Mouse (Mus musculus) CH12.LX (cell line): ENCODE results near the gene Numa1. TPM values are rescaled to one million over a fixed set of nuclear protein-coding genes. Genes with fewer than 3 reads are reported as not detected.

Source experiments
- DNase-seq: peaks from one replicate; pipeline ENCODE4 v3.0.0-alpha.2; 2013; ENCODE audit errors: extremely low read depth
- H3K27ac ChIP-seq: 2 replicates; pipeline ENCODE4 v1.5.1; 2012; ENCODE audit warnings: low read depth, mild to moderate bottlenecking, control low read depth, moderate library complexity; ENCODE audit not compliant: insufficient read depth
- H3K27me3 ChIP-seq: replicated peaks from 2 replicates; pipeline ENCODE3; 2012; ENCODE audit warnings: inconsistent platforms
- H3K36me3 ChIP-seq, 2 experiments: replicated peaks in 1 of 2; 2 replicates each; pipeline versions ENCODE3 to v1.6.1; 2012; ENCODE audit warnings: inconsistent platforms in 1 of 2, low read length in 1 of 2, mild to moderate bottlenecking in 1 of 2, mixed read lengths in 1 of 2, moderate library complexity in 1 of 2; ENCODE audit not compliant: control insufficient read depth in 1 of 2, insufficient read depth in 1 of 2
- H3K4me1 ChIP-seq, 2 experiments: 2 replicates each; pipeline ENCODE4 v1.6.1; 2012; ENCODE audit warnings: inconsistent platforms in 1 of 2, moderate library complexity in 1 of 2; ENCODE audit not compliant: insufficient read depth in 2 of 2, control insufficient read depth in 1 of 2
- H3K4me2 ChIP-seq: 2 replicates; pipeline ENCODE4 v1.6.1; 2012; ENCODE audit warnings: low read depth, mild to moderate bottlenecking, control low read depth; ENCODE audit not compliant: poor library complexity, insufficient read depth, severe bottlenecking
- H3K4me3 ChIP-seq, 3 experiments: fragments of 150-350 bp in 1 of 3; sonication (generic) in 1 of 3; replicated peaks in 1 of 3; 2 replicates each; pipeline versions ENCODE3 to v1.5.1; 2011 to 2012; ENCODE audit warnings: low read depth in 2 of 3, low read length in 2 of 3, mild to moderate bottlenecking in 2 of 3, moderate library complexity in 2 of 3, control low read depth in 1 of 3, improper control_type of control experiment in 1 of 3, inconsistent platforms in 1 of 3, mixed read lengths in 1 of 3; ENCODE audit not compliant: poor library complexity in 1 of 3
- H3K79me2 ChIP-seq: replicated peaks from 2 replicates; pipeline ENCODE4 v1.6.1; 2012; ENCODE audit warnings: mild to moderate bottlenecking, moderate library complexity; ENCODE audit not compliant: control insufficient read depth, poor library complexity, insufficient read depth, severe bottlenecking; ENCODE audit errors: extremely low read depth
- H3K9ac ChIP-seq: 2 replicates; pipeline ENCODE4 v1.6.1; 2012; ENCODE audit warnings: low read depth, mild to moderate bottlenecking, control low read depth, moderate library complexity; ENCODE audit not compliant: insufficient read depth
- H3K9me3 ChIP-seq: replicated peaks from 2 replicates; pipeline ENCODE3; 2012; ENCODE audit warnings: low read length, inconsistent platforms, mixed read lengths
- BHLHE40 ChIP-seq: IDR thresholded peaks from 2 replicates; pipeline ENCODE4 v1.6.1; 2011; ENCODE audit warnings: mild to moderate bottlenecking, low read depth, low read length, improper control_type of control experiment
- CHD1 ChIP-seq: IDR thresholded peaks from 2 replicates; pipeline ENCODE4 v1.6.1; 2012; ENCODE audit warnings: low read depth, low read length, improper control_type of control experiment, inconsistent platforms
- CHD2 ChIP-seq: IDR thresholded peaks from 2 replicates; pipeline ENCODE4 v1.6.1; 2011; ENCODE audit warnings: low read length, improper control_type of control experiment
- E2F4 ChIP-seq: IDR thresholded peaks from 2 replicates; pipeline ENCODE4 v1.6.1; 2011; ENCODE audit warnings: low read depth, low read length, improper control_type of control experiment; ENCODE audit not compliant: insufficient replicate concordance
- ELF1 ChIP-seq: IDR thresholded peaks from 2 replicates; pipeline ENCODE4 v1.6.1; 2014; ENCODE audit warnings: low read depth, mild to moderate bottlenecking, inconsistent platforms, low read length, improper control_type of control experiment
- EP300 ChIP-seq: IDR thresholded peaks from 2 replicates; pipeline ENCODE4 v1.6.1; 2011; ENCODE audit warnings: low read length, improper control_type of control experiment
- GABPA ChIP-seq: IDR thresholded peaks from 2 replicates; pipeline ENCODE4 v1.6.1; 2012; ENCODE audit warnings: low read depth, low read length, improper control_type of control experiment, inconsistent platforms; ENCODE audit not compliant: insufficient replicate concordance
- HCFC1 ChIP-seq: IDR thresholded peaks from 2 replicates; pipeline ENCODE4 v1.6.1; 2012; ENCODE audit warnings: low read depth, mild to moderate bottlenecking, inconsistent platforms, low read length, improper control_type of control experiment
- JUN ChIP-seq: IDR thresholded peaks from 2 replicates; pipeline ENCODE4 v1.6.1; 2011; ENCODE audit warnings: low read depth, mild to moderate bottlenecking, low read length, improper control_type of control experiment, moderate library complexity; ENCODE audit not compliant: insufficient read depth
- JUND ChIP-seq: conservative IDR thresholded peaks from 2 replicates; pipeline ENCODE4 v1.6.1; 2011; ENCODE audit warnings: low read depth, low read length, improper control_type of control experiment
- MAFK ChIP-seq: IDR thresholded peaks from 2 replicates; pipeline ENCODE4 v1.6.1; 2011; ENCODE audit warnings: low read length, improper control_type of control experiment; ENCODE audit not compliant: insufficient replicate concordance
- MAZ ChIP-seq: IDR thresholded peaks from 2 replicates; pipeline ENCODE4 v1.6.1; 2012; ENCODE audit warnings: low read depth, mild to moderate bottlenecking, inconsistent platforms, low read length, improper control_type of control experiment, moderate library complexity
- MYC ChIP-seq: IDR thresholded peaks from 2 replicates; pipeline ENCODE4 v1.6.1; 2011; ENCODE audit warnings: low read depth, mild to moderate bottlenecking, improper control_type of control experiment, low read length
- NELFE ChIP-seq: IDR thresholded peaks from 2 replicates; pipeline ENCODE4 v1.6.1; 2011; ENCODE audit warnings: low read depth, low read length, improper control_type of control experiment
- PAX5 ChIP-seq: IDR thresholded peaks from 2 replicates; pipeline ENCODE4 v1.6.1; 2012; ENCODE audit warnings: low read length, inconsistent platforms, mixed read lengths
- POLR2AphosphoS2 ChIP-seq: IDR thresholded peaks from 2 replicates; pipeline ENCODE4 v1.6.1; 2011; ENCODE audit warnings: low read depth, low read length, improper control_type of control experiment
- RCOR1 ChIP-seq: conservative IDR thresholded peaks from 2 replicates; pipeline ENCODE4 v1.6.1; 2012; ENCODE audit warnings: low read depth, mild to moderate bottlenecking, inconsistent platforms, low read length, improper control_type of control experiment
- SIN3A ChIP-seq: IDR thresholded peaks from 2 replicates; pipeline ENCODE4 v1.6.1; 2012; ENCODE audit warnings: low read length, improper control_type of control experiment, inconsistent platforms
- TBP ChIP-seq: conservative IDR thresholded peaks from 2 replicates; pipeline ENCODE4 v1.6.1; 2011; ENCODE audit warnings: low read depth, low read length, improper control_type of control experiment
- USF1 ChIP-seq: IDR thresholded peaks from 2 replicates; pipeline ENCODE4 v1.6.1; 2014; ENCODE audit warnings: low read depth, mild to moderate bottlenecking, inconsistent platforms, low read length, improper control_type of control experiment
- USF2 ChIP-seq: conservative IDR thresholded peaks from 2 replicates; pipeline ENCODE4 v1.6.1; 2011; ENCODE audit warnings: low read depth, low read length, improper control_type of control experiment
- ZKSCAN1 ChIP-seq: IDR thresholded peaks from 2 replicates; pipeline ENCODE4 v1.6.1; 2012; ENCODE audit warnings: low read depth, inconsistent platforms, low read length, improper control_type of control experiment, borderline replicate concordance
- ZMIZ1 ChIP-seq: IDR thresholded peaks from 2 replicates; pipeline ENCODE4 v1.6.1; 2012; ENCODE audit warnings: low read depth, mild to moderate bottlenecking, inconsistent platforms, low read length, improper control_type of control experiment
- dilution Hi-C: fragments of 300-500 bp; cut with MboI; formaldehyde crosslinking; loops from 2 replicates; pipeline ENCODE4 v1.14.3; 2020; ENCODE audit warnings: low sequenced_read_pairs; ENCODE audit not compliant: extremely low pct_unique_long_range_greater_than_20kb, extremely low pct_ligation_motif_present
- in situ Hi-C: fragments of 300-500 bp; cut with MboI; formaldehyde crosslinking; loops from 3 replicates; pipeline ENCODE4 v1.14.3; 2019; ENCODE audit warnings: low sequenced_read_pairs, low pct_ligation_motif_present, low pct_unique_long_range_greater_than_20kb, mixed read lengths
- polyA plus RNA-seq: library from polyadenylated mRNA; unstranded; fragments of >175 nt; gene quantifications from 2 replicates; pipeline ENCODE4 v1.2.1, GENCODE M21; 2012; ENCODE audit warnings: low read depth; ENCODE audit not compliant: insufficient read length
- total RNA-seq, 2 experiments: library from RNA; depleted of rRNA; stranded (reverse); fragments of 300-350 nt in 1 of 2; fragments of >200 nt in 1 of 2; gene quantifications; 2 replicates each; pipeline ENCODE4 v1.2.3; 2012 to 2014

The Numa1 gene
- total and polyA plus RNA-seq, 3 experiments = 38.0 to 75.7 (median 57.6) TPM

GRCm38 (mm10) chr7:101974505-101974904, 40.6 kb downstream of the Numa1 start:
- dilution Hi-C loops (no loop called here), in situ Hi-C loops (no loop called here)
- H3K9me3 ChIP-seq = no peaks in the 10 kb centered on the region
- TF ChIP-seq CHD1 (no peak), ZMIZ1 (no peak), ZKSCAN1 (no peak), BHLHE40 (no peak), HCFC1 (no peak), POLR2AphosphoS2 (no peak), TBP (no peak), EP300 (no peak), E2F4 (no peak), SIN3A (no peak), USF2 (no peak)
- H3K79me2 ChIP-seq = peaks cover 39% of the 10 kb centered on the region
- peaks cover 2 to 37% of the 10 kb centered on the region in 2 experiments; a peak in 2 of 4 replicates for H3K4me1 ChIP-seq
- H3K36me3 ChIP-seq = peaks cover 0 to 36% of the 10 kb centered on the region in 2 experiments
- no peak overlapping the region for H3K4me2 ChIP-seq
- no peak overlapping the region for H3K4me3 ChIP-seq
- no peak overlapping the region for H3K9ac ChIP-seq
- H3K27ac ChIP-seq = no peak overlapping the region
- H3K27me3 ChIP-seq = no peaks in the 10 kb centered on the region
- DNase-seq = no peak

- TF ChIP-seq MAZ (no peak), NELFE (no peak), CHD1 (no peak), CHD2 (no peak), RCOR1 (no peak), EP300 (no peak), MAFK (no peak), ZKSCAN1 (no peak), JUND (no peak), TBP (no peak), GABPA (no peak), ELF1 (no peak), ZMIZ1 (no peak), MYC (no peak), USF1 (no peak), PAX5 (no peak), JUN (no peak)
- Histone ChIP-seq H3K9me3 (no peaks in the 10 kb centered on the region), H3K36me3 (peaks cover 17 to 74% of the 10 kb centered on the region in 2 experiments), H3K4me1 (peaks cover 0 to 4% of the 10 kb centered on the region in 2 experiments; a peak in 1 of 4 replicates), H3K27me3 (no peaks in the 10 kb centered on the region), H3K4me2 (no peak overlapping the region), H3K79me2 (no peaks in the 10 kb centered on the region; the same call in 1 of the 2 replicates), H3K9ac (no peak overlapping the region), H3K4me3 (no peak overlapping the region), H3K27ac (no peak overlapping the region)
- DNase-seq = no peak
- in situ Hi-C loops (no loop called here), dilution Hi-C loops (no loop called here)
Observed at GRCm38 (mm10) chr7:101982735-101983134, 48.8 kb downstream of the Numa1 start.
